Mouse (Mus musculus): ENCODE data around the gene Mpl.

Mpl gene

DNA sequence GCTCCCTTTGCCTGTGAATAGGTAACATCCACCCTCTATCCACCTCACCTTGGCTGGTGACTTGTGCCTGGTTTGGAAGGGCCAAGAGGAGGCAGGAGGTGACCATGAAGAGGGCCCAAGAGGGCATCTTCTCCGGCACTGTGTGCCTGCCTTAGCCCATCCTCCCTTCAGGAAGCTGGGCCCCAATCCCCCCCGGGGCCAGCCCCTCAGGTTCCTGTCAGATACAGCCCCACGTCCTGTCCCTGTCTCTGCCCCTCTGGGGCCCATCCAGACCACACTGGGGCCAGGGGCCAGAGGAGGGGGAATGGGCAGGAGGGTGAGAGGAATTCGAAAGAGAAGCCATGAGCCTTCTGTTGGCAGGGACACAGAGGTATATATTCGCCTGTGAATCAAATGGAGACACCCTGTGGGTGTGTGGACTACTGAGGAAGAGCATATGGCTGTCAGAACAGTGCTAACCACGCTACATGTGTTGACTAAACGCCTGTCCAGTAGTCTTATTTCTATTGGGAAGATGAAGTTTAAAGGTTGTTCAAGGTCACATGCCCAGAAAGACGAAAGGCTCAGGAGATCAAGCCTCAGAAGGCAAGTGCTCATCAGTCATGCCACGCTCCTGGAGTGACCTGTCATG lies at the start of gene Mpl:
Gene Mpl, minus strand, starts transcription at position 169 of the 631 bp plus-strand sequence.
- no peak for DNase-seq

DNA sequence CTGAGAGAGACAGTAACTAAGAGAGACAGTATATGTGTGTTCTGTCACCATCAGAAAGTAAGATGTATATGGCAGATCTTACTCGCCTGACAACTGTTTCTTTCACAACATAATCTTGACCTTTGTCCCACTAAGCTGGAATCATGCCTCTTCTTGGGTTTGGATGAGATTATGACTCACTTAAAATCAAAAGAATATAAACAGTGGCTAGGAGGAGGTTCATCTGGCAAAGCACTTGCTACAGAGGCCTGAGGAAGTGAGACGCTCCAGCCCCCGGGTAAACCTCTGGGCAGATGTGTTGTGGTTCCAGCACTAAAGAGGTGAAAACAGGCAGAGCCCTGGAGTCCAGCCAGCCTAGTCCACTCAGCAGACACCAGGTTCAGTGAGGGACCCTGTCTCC lies 48.2 kb upstream of the Mpl start:
- no peak for DNase-seq

DNA sequence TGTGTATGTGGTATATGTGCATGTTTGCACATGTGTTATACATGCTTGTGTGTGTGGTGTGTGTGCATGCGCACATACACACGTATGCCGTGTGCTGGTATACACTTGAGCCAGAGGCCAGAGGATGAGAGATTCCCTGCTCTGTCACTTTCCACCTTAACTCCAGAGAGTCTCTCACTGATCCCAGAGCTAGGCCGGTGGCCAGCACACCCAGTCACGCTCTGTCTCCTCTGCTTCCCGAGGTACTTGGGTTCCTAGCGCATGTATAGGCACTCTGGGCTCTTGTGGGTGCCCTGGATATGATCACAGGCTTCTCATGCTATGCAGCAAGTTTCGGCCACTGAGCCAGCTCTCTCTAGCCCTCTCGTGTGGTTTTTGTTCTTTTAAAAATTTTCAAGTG lies 43.5 kb upstream of the Mpl start:
- peak; percentile 45 for DNase-seq

DNA sequence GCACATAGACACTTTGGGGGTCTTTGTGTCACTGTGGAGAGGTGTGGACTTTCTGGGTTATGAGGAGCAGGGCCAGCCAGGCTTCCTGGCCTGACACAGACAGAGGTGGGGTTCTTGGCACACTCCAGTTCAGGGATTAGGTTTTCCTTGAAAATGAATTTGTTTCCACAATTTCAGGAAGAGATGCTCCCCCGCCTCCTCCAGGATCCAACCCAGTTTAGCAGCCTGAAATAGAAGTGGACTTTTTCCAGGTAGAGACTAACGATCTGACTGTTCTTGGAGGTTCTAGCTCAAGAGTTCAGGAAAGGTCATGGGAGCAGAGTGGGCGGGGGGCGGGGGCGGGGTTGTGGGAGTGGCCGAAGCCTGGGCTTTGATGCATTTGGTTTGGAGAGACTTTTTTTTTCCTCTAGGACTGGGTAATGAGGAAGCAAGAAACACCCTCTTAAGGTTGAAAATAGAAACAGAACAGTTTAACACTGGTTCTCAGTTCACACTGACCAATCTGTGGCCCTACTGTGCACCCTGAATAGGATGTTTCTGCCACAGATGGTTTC lies 42.9 kb upstream of the Mpl start:
- peak; percentile 75 for DNase-seq

DNA sequence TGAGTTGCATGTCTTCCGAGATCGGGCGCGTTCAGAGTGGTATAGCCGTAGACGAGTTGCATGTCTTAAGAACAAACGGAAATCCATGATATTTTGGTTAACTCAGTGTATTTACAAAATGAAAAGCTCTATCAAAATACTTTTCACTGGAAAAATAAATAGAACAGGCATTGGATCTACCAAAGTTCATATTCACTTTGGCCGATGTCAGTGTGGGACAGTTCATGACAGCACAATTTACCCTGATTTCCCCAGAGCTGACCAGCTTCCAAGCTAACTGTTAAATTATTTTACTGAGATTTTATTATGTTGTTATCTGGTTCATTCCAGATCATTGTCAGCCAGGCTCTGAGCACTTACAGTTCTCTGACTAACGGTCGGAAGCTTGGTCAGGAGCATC lies 33.1 kb upstream of the Mpl start:
- DNase-seq = no peak

DNA sequence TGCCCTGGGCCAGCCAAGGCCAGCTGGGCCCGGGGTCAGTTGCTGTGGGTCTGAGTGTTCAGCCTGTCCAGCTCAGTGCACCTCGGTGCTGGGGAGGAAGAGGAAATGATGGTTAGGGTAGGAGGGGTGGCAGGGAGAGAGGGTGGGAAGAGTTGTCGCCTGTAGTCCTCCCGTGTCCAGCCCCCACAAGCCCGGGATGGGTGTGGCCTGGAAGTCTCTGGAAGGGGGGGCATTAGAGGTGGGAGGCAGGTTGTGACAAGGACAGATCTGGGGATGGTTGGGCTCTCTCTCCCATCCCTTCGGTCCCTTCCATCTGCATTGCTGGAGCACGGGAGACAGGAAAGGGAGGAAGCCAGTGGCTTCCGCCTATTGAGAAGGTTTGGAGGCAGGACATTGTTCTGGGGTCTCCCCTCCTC lies 32.4 kb upstream of the Mpl start, which contains the start of gene Tie1:
Gene Tie1, minus strand, starts transcription at position 345 of the 416 bp plus-strand sequence.
- DNase-seq = peak; percentile 80

DNA sequence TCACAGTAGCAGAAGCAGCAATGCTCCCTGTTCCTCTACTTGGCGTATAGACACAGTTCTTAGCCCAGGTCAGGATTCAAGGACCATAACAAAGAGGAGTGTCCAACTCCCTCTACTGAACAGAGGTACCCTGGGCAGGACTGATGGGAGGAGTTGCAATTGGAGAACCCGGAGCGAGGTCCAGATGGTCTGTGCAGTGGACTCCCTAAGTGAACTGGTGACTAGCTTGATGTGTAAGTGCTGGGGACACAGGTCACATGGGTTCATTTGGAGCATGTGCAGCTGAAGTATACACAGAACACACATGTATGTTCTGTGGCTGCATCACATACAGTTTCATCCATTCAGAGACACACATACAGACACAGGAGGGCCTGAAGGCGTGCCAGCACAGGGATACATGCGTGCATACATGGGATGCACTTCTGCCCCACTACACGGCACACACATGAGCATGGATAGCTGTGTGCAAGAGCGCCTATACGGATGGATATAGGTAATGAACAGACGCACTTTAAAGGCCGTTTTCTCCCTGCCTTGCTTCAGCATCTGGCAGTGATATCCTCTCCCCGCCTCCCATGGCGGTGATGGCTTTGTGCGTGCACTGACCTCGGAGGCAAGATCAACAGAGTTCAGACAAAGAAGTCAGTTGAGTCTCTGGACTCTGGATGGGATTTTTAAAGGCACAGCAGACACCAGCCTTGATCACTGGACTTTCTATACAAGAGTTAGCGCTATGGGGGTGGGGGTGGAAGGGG lies 19.6 kb upstream of the Mpl start:
- no peak for DNase-seq

DNA sequence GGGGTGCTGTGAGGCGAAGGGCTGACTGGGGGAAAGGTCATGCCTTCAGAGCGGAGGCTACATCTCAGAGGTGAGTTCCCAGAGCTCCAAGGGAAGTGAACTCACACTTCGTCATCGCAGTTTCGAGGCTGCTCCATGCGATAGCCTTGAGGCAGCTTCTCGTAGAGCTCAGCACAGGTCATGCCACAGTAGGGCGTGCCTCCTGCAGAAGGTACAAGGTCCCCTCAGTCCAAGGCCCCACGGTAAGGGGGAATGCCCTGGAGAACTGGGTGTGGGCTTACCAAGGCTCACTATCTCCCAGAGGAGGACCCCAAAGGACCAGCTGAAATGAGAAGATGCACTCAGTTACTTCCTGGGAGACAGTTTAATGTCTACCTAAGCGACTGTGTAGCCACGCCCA lies 15.4 kb upstream of the Mpl start:
- DNase-seq = no peak

DNA sequence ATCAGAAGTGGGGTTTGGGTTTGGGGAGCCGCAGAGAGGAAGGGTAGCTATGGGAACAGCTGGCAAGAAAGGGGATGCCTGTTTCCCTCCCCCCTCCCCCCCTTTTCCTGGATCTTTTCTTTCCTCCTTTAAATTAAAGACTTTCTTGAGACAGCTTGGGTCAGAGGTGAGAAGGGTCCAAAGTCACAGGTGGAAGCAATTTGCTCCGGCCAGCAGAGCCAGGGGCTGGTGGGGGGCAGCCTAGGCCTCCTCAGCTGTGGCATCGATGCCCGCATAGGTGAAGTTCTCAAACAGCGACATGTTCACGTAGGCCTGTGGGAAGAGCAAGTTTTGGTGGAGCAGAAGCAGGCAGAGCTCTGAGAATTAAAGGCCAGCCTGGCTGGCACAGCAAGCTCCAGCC lies 14.0 kb upstream of the Mpl start:
- no peak for DNase-seq

DNA sequence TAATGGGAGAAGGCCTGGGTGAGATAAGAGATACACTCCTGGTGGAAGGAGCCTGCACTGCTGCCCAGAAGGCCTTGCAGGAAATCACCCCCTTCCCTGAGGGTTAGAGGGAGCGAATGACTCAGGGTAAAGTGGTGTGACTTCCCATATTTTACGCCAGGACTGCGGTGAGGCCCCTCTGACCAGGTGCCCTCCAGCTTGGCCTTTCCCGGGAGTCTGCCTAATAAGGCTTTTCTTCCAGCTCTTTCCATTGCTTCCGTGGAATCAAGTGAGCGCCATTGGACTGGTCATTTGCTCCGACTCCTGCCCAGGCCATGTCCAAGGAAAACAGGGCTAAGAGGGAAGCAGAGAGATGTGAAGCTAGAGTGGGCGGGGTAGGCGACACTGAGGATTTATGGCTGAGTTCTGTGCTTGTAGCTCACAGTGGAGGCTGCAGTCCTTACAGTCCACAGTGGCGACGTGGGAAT lies 8.4 kb upstream of the Mpl start:
- DNase-seq = peak; percentile 34

DNA sequence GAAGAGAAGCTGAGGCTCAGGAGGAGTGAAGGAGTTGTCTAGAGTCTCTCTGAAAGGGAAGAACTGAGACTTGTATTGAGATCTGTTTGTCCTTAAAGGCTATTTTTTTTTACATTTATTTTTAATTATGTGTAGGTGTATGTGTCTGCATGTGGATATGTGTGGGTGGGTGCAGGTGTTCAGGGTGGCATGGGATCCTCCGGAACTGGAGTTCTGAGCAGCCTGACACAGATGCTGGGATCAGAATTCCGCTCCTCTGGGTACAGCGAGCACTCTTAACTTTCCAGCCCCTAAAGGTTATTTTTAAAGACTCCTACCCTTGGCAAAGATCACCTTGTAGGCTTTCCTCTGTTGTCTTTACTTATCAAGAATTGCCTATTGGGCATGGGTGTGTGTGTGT lies 7.6 kb upstream of the Mpl start:
- no peak for DNase-seq

DNA sequence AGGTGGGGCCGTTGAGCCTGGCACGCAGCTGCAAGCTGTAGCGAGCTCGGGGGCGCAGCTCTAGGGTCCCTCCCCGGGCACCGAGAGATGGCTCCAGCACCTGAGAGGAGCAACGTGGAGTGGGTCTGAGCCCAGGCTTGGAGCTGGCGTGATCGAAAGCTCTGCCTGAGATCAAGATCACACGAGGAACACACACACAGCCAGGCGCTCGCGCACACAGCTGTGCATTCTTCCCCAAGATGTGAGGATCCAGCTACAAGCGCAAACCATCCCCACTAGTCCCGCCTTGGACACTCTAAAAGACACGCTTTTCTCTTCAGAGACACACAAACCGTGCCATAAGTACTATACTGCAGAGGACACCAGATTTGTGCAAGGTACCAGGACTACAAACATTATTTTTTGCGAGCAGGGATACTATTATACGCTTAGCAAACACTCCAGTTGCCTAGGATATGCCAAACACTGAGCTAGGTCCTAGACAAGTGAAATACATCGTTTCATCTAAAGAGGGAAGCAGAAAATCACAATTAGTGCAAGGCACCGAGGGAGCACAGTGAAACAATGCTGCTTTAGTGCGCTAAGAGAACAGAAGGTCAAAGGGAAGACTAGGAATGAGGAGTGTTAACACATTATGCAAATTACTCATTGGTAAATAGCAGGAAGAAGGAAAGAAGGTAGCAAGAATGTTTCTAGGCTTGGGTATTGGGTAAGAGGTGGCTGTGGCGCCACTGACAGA lies 10.7 kb downstream of the Mpl start:
- DNase-seq = no peak

DNA sequence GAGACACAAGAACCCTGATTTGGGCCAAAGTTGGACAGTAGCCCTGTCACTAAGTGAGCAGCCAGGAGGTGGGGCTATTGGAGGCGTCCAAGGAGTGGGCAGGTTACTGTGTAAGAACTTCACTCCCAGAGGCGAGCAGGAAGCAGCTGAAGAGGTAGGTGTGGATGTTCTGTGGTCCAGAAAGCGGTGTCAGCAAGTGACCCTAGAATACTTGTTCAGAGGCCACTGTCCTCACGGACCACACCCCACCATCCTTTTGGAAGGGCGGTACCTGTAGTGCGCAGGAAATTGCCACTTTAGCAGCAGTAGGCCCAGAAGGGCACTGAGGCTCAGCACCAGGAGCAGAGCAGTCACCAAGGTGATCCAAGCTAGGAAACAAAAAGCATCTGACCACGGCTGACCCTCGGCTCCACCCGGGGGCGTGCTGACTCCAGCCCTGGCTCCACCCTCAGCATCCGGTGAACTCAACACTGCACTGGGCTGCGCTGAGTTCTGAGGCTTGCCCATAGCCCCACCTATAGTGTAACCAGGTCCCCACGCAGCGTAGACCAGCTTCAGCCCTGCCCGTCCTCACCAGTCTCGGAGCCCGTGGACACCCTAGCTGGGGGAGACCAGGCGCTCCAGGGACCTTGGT lies 11.4 kb downstream of the Mpl start:
- peak; percentile 73 for DNase-seq

DNA sequence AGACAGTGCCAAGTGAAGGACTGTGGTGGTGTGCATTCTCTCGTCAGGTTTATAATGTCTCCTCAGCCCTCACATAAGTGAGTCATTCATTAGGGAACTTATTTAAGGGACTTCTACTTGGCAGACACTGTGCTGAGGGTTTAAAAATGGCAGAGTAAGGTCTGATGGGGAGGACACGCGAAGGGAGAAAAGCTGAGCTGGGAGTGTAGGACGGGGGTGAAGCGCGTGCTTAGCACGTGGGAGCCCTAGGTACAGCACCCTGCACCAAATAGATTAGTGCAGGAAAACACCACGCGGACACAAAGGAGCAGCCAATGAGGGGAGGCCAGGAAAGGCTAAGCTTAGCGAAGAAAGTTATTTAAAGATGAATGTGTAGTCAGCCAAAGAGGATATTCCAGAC lies 12.2 kb downstream of the Mpl start:
- DNase-seq = no peak

DNA sequence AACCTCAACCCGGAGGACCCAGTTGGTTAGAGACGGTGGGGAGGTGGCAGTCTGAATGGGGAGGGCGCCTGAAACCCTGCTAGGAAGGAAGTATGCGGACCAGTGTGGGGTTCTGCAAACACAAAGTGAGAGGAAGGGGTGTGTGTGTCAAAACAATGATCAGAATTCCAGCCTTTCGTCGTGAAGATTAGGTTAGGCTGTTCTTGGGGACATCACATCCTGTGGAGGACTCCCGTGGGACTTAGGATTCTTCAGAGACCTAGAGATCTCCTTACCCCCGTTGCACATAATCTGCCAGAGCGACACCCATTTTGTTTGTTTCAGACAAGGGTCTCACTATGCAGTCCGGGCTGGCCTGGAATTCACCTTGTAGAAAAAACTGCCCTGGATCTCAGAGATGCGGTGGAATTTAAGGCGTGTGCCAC lies 19.5 kb downstream of the Mpl start:
- peak; percentile 31 for DNase-seq

DNA sequence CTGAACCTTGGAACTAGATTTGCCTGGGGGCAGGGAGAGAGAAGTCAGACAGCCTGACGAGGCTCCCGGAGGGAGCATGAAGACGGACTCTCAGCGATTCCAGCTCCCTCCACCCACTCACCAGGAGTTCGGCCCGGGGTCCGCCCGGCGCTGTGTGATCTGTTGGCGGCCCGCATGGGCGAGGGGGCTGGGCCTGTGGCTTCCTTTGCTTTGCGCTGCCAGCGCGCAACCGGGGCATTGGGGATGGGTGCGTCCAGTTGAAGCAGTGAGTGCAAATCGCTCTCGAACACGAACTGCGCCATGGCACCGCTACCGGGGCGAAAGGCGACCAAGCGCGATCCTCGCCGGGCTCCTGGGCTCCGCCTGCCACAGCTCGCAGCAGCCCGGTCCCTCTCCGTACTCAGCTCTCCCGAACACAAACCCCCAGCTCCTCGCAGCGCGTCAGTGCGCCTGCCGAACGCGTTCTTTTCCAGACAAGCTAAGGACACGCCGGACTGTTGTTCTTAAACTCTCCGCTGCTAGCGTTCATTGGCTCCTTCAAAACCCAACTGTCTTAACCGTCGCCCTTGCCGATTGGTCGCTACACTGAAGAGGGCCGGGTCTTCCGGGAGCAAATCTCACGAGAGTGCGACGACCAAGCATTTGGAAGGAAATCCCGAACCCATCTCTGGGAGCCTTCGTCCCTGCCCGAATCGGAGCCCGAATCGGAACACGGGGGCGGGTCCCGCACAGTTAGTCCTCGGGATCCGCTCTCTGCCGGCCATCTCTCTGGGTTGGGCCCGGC lies 20.3 kb downstream of the Mpl start, which contains the start of gene Cdc20:
Gene Cdc20, minus strand, starts transcription at position 533 of the 784 bp plus-strand sequence.
- peak; percentile 95 for DNase-seq

DNA sequence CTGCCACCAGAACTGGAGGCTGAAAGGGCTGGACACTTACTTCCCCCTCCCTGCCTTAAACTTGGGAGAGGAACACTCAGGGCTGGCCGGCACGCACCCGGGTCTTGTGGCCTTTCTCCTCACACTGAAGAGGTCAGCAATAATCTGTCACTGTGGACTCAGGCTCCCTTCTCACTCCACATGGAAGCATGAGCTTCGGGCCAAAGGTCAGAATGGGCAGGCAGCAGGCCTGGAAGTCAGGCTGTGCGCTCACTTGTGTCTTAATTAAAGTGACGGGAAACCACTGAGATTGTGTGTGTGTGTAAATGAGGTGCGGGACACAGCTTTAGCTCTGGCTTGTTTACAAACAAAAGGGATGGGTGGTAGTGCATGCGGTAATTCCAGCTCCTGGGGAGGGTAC lies 25.0 kb downstream of the Mpl start:
- peak; percentile 67 for DNase-seq

DNA sequence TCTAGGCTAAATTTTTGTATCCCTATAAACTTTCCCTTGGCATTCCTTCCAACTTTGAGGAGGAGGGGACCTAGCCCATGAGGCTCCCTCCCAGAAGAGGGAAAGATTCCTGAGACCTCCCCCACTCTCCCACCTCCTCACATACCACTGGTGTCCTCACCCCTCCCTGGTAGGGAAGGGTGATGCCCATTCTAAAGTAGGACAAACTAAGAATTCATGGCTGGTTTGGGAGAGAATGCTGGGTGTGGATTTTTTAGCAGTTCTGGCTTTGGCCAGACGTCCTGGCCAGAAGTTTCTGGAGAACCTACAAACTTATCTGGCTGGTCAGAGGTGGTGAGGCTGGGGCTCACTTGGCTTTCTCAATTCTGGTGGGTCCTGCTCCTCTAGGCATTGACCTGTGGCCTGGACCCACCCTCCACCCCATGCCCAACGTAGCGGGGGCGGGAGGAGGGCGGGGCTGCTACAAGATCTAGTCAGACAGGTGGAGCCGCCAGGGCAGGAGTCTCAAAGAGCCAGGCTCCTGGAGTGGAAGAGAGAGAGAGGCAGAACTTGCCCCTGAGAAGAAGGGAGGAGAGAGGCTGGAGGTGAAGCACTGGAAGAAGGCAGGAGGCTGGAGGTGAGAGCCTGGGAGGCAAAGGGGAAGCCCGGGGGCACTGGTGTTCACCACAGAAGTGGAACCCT lies 28.0 kb downstream of the Mpl start:
- peak; percentile 56 for DNase-seq

DNA sequence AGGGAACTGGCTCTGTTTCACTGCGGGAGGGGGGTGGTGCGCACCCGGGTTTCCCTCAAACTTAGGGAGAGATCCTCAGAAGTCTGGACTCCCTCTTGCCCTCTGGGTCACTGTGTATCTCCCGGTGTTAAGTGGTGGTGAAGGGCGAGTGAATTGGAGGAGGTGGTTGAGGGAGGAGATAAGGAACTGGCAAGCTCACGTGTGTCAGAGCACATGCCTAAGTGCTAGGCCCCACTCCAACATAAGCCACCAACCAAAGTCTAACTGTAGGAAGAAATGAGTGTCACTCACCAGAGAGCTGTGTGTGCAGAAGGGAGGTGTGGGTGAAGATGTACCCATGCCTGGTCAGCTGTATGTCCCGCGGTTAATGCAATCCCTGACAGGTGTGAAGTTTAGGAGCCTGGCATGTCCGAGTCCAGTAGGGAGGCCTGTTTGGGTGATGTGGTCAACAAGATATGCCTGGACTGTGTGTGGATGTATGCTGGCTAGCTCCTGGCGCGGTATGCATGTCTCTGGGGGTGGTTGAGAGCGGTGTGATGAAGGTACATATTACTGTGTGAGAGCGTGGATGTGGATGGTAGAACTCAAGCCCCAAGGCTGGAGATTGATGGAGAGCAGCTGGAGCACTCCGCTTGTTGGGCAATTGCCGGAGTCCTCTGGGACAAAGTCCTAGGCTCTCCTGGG lies 28.6 kb downstream of the Mpl start:
- DNase-seq = peak; percentile 36

DNA sequence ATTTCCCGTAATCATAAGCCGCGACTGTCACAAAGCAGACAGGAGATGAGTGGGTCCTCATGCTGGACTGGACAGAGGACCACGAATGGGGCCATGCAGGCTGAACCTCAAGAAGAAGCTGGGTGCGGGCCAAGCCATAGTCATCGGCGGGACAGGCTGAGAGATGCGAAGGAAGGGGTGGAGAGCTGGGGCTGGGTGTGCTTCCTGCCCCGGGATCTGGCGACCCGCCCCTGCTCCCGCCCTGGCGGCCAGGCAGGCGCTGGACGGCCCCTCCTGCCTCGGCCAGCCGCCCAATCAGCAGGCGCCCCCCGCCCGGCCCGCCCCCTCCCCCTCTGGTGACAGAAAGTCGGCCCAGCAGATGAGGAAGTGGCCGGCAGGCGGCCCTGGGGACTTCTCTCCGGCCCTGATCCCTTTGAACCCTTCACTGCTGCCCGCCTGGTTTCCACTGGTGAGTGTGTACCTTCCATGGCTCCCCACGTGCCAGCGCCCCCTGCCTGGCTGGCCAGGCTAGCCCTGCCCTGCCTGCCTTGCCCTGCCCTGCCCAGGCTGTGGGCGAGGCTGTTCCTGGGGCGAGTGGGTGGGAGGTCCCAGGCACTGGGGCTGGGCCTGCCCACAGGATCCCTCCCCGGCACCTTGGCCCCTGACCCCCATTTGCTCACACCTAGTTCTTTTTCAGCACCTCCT lies 29.4 kb downstream of the Mpl start, which contains the start of gene Elovl1:
Gene Elovl1, plus strand, starts transcription at position 326 of the 684 bp plus-strand sequence.
- peak; percentile 96 for DNase-seq

All from kidney, postnatal 14 days (tissue).